Comparison of ENCODE assay signal across 10 mouse cellular contexts in the genomic region with DNA sequence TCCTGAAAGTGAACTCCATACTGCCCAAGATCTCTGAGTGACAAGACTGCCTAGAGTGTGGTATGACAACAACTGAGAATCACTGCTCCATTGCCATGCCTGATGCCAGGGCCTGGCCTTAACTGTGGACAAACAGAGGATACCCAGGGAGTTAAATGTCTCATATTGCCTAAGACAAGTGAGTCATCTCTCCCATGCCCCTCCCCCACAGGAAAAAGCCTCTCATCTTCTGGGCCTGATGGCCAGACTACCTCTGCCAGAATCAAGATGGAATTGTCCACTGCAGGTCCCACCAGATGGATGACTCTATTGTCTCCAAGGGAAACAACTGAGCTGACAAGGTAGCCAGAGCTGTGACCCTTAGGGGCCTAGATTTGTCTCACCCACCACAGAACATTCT. TPM values are rescaled to one million over a fixed set of nuclear protein-coding genes. Genes with fewer than 3 reads are reported as not detected.
A peak's percentile ranks its signal among the peaks of the same experiment; 100 is the strongest.
DNase-seq lines count a peak whose midpoint lies in the region.
"Had no signal": no experiment of that assay in that cellular context is flagged by ENCODE, and none has a peak within 500 bp of the region (broad histone marks: within the 10 kb centered on the region; RNA-seq: fewer than 3 reads in every experiment).

No protein-coding gene starts in this region.

- DNase-seq in 3T3-L1 (ENCODE audit: low read depth, low spot score) (peak; percentile 12), NIH3T3 (ENCODE audit: low read depth) (peak; percentile 2)
- DNase-seq in adrenal gland, adult (ENCODE audit: inconsistent age in 2 of 2, low spot score in 1 of 2), result peak; percentile 22 to 66
- peak; percentile 11 for DNase-seq in adrenal gland, adult 8-10 months
- DNase-seq in adrenal gland, postnatal 14 days, result peak; percentile 61
- DNase-seq in adrenal gland, postnatal 36 days, result peak; percentile 38 to 55
- peak; percentile 52 for DNase-seq in heart, adult 11 months

RNA-seq across cellular contexts. Expression of a gene that starts 6.0 kb away (rescaled TPM):
- not detected for total RNA-seq in adrenal gland, adult 8-10 months (2022)
- total RNA-seq in adrenal gland, postnatal 14 days (2021), result not detected in 2 replicates
- not detected for total RNA-seq in adrenal gland, postnatal 36 days (2021)
- total RNA-seq: CH12.LX; G1E; gastrocnemius, adult 18-20 months had no signal

Comparison
In these comparisons a context has a peak if more than half of its experiments do, and no peak if none do; other contexts are left out.
1. Peak in every context shown above with its lines: DNase-seq.
2. DNase-seq: peak in every context shown above with its lines; median percentile 61 in adrenal gland, postnatal 14 days; 52 in heart, adult 11 months; 46 in adrenal gland, postnatal 36 days; 44 in adrenal gland, adult; 12 in 3T3-L1; 11 in adrenal gland, adult 8-10 months; 2 in NIH3T3.